Mouse (Mus musculus) C2C12 (cell line): ENCODE results near the gene Adamts20.

Source experiments
- CTCF ChIP-seq: IDR thresholded peaks from one replicate; pipeline ENCODE4 v1.5.1; 2011; ENCODE audit not compliant: control insufficient read depth, insufficient read depth, insufficient read length
- MAX ChIP-seq: IDR thresholded peaks from one replicate; pipeline ENCODE4 v1.6.1; 2011; ENCODE audit warnings: mild to moderate bottlenecking, control low read depth
- MYOD1 ChIP-seq: IDR thresholded peaks from one replicate; pipeline ENCODE4 v1.6.1; 2011; ENCODE audit warnings: low read depth; ENCODE audit not compliant: control insufficient read depth, insufficient read length

DNA sequence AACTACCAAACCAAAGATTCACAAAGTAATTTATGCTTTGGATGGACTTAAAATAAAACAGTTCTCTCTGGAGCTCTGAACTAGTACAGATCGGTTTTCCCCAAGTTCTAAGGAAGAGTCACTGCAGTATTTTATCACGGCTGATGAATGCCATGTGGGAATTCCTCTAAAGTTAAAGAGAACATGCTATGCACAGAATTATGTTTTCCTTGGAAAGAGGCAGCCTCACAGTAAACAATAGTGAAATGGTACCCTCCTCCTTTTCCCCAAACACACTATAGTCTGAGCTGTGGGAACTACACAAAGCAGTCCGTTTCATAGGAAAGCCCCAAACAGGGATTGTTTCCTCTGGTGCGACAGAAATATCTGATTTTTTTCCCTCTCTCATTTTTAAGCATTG, 171.1 kb downstream of the Adamts20 start:
- TF ChIP-seq CTCF (no peak), MAX (no peak), MYOD1 (no peak)
